Mouse (Mus musculus) C2C12 (cell line): ENCODE measurements around the gene P2rx2. TPM values are rescaled to one million over a fixed set of nuclear protein-coding genes. Genes with fewer than 3 reads are reported as not detected.

Source experiments
- H3K27me3 ChIP-seq: one replicate; pipeline ENCODE4 v1.6.1; 2011; ENCODE audit not compliant: control insufficient read depth, insufficient read depth, insufficient read length
- H3K36me3 ChIP-seq: one replicate; pipeline ENCODE4 v1.6.1; 2011; ENCODE audit not compliant: control insufficient read depth, insufficient read depth
- H3K4me3 ChIP-seq: one replicate; pipeline ENCODE4 v1.5.1; 2011; ENCODE audit warnings: mild to moderate bottlenecking, control low read depth; ENCODE audit not compliant: poor library complexity, insufficient read depth, severe bottlenecking
- H3K79me2 ChIP-seq: one replicate; pipeline ENCODE4 v1.6.1; 2011; ENCODE audit not compliant: control insufficient read depth, insufficient read depth
- H3K79me3 ChIP-seq: one replicate; pipeline ENCODE4 v1.6.1; 2011; ENCODE audit warnings: low read depth, control low read depth
- H3ac ChIP-seq: one replicate; pipeline ENCODE3; 2011; ENCODE audit warnings: low read depth; ENCODE audit not compliant: control insufficient read depth, insufficient read length
- CEBPB ChIP-seq: IDR thresholded peaks from one replicate; pipeline ENCODE4 v1.6.1; 2011; ENCODE audit warnings: low read depth, mild to moderate bottlenecking, control low read depth, moderate library complexity
- CTCF ChIP-seq: IDR thresholded peaks from one replicate; pipeline ENCODE4 v1.5.1; 2011; ENCODE audit not compliant: control insufficient read depth, insufficient read depth, insufficient read length
- FOSL1 ChIP-seq: IDR thresholded peaks from one replicate; pipeline ENCODE4 v1.8.0; 2011; ENCODE audit warnings: mild to moderate bottlenecking, low read length; ENCODE audit not compliant: poor library complexity, insufficient read depth, severe bottlenecking
- MAX ChIP-seq: IDR thresholded peaks from one replicate; pipeline ENCODE4 v1.6.1; 2011; ENCODE audit warnings: mild to moderate bottlenecking, control low read depth
- MYOD1 ChIP-seq: IDR thresholded peaks from one replicate; pipeline ENCODE4 v1.6.1; 2011; ENCODE audit warnings: low read depth; ENCODE audit not compliant: control insufficient read depth, insufficient read length
- MYOG ChIP-seq: IDR thresholded peaks from one replicate; pipeline ENCODE4 v1.6.1; 2011; ENCODE audit not compliant: control insufficient read depth, insufficient read length; ENCODE audit errors: extremely low read depth
- USF1 ChIP-seq: IDR thresholded peaks from one replicate; pipeline ENCODE4 v1.6.1; 2011; ENCODE audit warnings: low read depth, mild to moderate bottlenecking, control low read depth, moderate library complexity
- polyA plus RNA-seq: library from polyadenylated mRNA; unstranded; fragments of >200 nt; fragmentation: generic; extraction: Trizol; gene quantifications from one replicate; pipeline ENCODE4 v1.2.1, GENCODE M21; 2012; ENCODE audit warnings: missing spikeins

The P2rx2 gene
- polyA plus RNA-seq, 1 experiment: 0.09 TPM

GRCm38 (mm10) chr5:110385263-110385662 is 42.3 kb upstream of the P2rx2 start:
- no peaks in the 10 kb centered on the region for H3K79me2 ChIP-seq
- no peak for TF ChIP-seq CEBPB
- no peak for TF ChIP-seq MYOD1
- TF ChIP-seq CTCF: no peak
- TF ChIP-seq FOSL1: no peak
- TF ChIP-seq USF1: no peak
- no peak for TF ChIP-seq MAX
- TF ChIP-seq MYOG: no peak
- H3K27me3 ChIP-seq: no peaks in the 10 kb centered on the region
- no peaks in the 10 kb centered on the region for H3K36me3 ChIP-seq
- no peaks in the 10 kb centered on the region for H3K79me3 ChIP-seq
- no peak overlapping the region for H3K4me3 ChIP-seq
- no peak overlapping the region for H3ac ChIP-seq

GRCm38 (mm10) chr5:110384491-110384890 is 41.5 kb upstream of the P2rx2 start:
- Histone ChIP-seq H3ac (no peak overlapping the region), H3K36me3 (no peaks in the 10 kb centered on the region), H3K79me3 (no peaks in the 10 kb centered on the region), H3K27me3 (no peaks in the 10 kb centered on the region), H3K79me2 (no peaks in the 10 kb centered on the region), H3K4me3 (no peak overlapping the region)
- TF ChIP-seq MYOG (no peak), USF1 (no peak), CTCF (no peak), CEBPB (no peak), MYOD1 (no peak), FOSL1 (no peak)

- Histone ChIP-seq H3K27me3 (no peaks in the 10 kb centered on the region), H3ac (no peak overlapping the region), H3K4me3 (no peak overlapping the region), H3K36me3 (no peaks in the 10 kb centered on the region), H3K79me2 (no peaks in the 10 kb centered on the region), H3K79me3 (no peaks in the 10 kb centered on the region)
- TF ChIP-seq MAX: no peak
Observed at GRCm38 (mm10) chr5:110379823-110380222, 36.8 kb upstream of the P2rx2 start.

- Histone ChIP-seq H3K4me3 (no peak overlapping the region), H3K27me3 (no peaks in the 10 kb centered on the region), H3ac (no peak overlapping the region), H3K36me3 (no peaks in the 10 kb centered on the region), H3K79me2 (no peaks in the 10 kb centered on the region), H3K79me3 (no peaks in the 10 kb centered on the region)
- TF ChIP-seq MYOG (no peak), USF1 (no peak), CEBPB (no peak), MYOD1 (no peak), MAX (no peak), FOSL1 (no peak), CTCF (no peak)
Observed at GRCm38 (mm10) chr5:110379086-110379485, 36.1 kb upstream of the P2rx2 start.

- Histone ChIP-seq H3K27me3 (no peaks in the 10 kb centered on the region), H3ac (no peak overlapping the region), H3K4me3 (no peak overlapping the region), H3K79me2 (no peaks in the 10 kb centered on the region), H3K79me3 (no peaks in the 10 kb centered on the region), H3K36me3 (no peaks in the 10 kb centered on the region)
- TF ChIP-seq FOSL1 (no peak), MYOD1 (no peak)
Observed at GRCm38 (mm10) chr5:110378181-110378583, 35.2 kb upstream of the P2rx2 start.

GRCm38 (mm10) chr5:110376802-110377433 is 33.9 kb upstream of the P2rx2 start:
- no peaks in the 10 kb centered on the region for H3K79me2 ChIP-seq
- H3K27me3 ChIP-seq: no peaks in the 10 kb centered on the region
- TF ChIP-seq FOSL1: no peak
- no peak for TF ChIP-seq CTCF
- no peak for TF ChIP-seq MAX
- no peak for TF ChIP-seq MYOG
- no peak for TF ChIP-seq USF1
- TF ChIP-seq CEBPB: no peak
- no peak for TF ChIP-seq MYOD1
- no peak overlapping the region for H3ac ChIP-seq
- no peaks in the 10 kb centered on the region for H3K79me3 ChIP-seq
- H3K4me3 ChIP-seq: no peak overlapping the region
- no peaks in the 10 kb centered on the region for H3K36me3 ChIP-seq
